Mouse (Mus musculus): Measurements from ENCODE around the gene Polr3e.

DNA sequence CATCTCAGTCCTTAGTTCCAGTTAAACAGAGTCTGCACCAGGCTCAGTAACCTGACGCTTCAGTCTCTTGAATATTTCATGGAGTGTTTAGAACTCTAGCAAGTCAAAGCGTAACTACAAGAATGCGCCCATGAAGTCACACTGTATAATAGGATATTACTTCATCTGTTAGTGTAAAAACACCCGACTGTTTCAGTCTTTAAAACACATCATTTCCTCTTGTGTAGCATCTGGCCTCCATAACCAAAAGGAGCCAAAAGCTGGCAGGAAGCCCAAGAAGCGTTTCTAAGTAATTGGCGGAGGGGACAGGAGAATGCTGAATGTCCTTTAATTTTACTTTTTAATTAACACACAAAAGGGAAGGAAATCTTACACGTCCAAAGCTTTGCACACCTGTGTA, 59.5 kb downstream of the Polr3e start:
- TF ChIP-seq POLR2A (IDR thresholded peaks at IDR 0.05; ENCODE audit: insufficient read length, low read depth) (no peak), POLR2AphosphoS2 (IDR thresholded peaks at IDR 0.05; ENCODE audit: insufficient read length, low read depth) (no peak), E2F4 (IDR thresholded peaks at IDR 0.05; ENCODE audit: insufficient read depth) (no peak), TCF12 (IDR thresholded peaks at IDR 0.05; ENCODE audit: insufficient read depth, poor library complexity, severe bottlenecking) (no peak), MYOD1 (IDR thresholded peaks at IDR 0.05; ENCODE audit: control insufficient read depth in 1 of 3, insufficient read length in 2 of 3, low read depth in 2 of 3) (no peak), REST (IDR thresholded peaks at IDR 0.05; ENCODE audit: insufficient read depth, insufficient read length) (no peak), CEBPB (IDR thresholded peaks at IDR 0.05; ENCODE audit: insufficient read depth, poor library complexity, severe bottlenecking) (no peak), TCF3 (IDR thresholded peaks at IDR 0.05; ENCODE audit: insufficient read length, low read depth) (no peak)
